Mouse (Mus musculus): Measurements from ENCODE around the gene Rasal1.
A peak's percentile ranks its signal among the peaks of the same experiment; 100 is the strongest.

Gene Rasal1

DNA sequence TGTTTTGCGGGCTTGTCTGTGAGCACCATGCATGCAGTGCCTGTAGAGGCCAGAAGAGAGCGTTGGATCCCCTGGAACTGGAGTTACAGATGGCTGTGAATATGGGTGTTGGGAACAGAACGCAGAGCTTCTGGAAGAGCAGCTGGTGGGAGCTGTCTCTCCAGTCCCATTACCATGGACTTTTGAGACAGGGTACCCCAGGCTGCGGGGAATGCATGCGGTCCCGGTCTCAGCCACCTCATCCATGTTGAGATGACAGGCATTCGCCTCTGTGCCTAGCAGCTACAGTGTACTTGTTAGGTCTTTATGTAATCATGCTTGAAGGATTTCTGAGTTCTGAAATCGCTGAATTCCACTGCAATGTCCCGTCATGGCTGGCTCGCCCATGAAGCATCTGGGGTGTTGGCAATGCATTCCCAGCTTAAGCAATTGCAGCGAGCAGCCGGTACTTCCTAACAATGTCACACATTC, 7.7 kb downstream of the Rasal1 start:
- DNase-seq, result no peak

DNA sequence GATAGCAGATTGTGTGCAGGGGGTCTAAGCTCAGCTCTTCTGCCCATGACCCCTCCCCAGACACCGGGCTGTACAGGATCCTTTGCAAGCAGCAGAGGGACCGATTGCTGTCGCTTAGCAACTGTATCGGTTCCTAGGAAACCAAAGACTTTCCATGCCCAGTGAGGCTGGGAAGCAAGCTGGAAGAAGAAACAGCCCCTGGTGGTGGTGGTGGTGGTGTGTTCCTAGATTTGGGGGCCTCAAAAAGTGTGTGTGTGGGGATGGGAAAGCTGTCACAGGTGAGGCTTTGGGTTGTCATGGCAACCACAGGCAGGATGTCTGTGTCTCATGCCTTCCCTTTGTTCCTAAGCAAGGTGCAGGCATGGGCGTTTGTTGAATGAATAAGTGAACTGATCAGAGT, 12.2 kb downstream of the Rasal1 start:
- DNase-seq, result no peak

DNA sequence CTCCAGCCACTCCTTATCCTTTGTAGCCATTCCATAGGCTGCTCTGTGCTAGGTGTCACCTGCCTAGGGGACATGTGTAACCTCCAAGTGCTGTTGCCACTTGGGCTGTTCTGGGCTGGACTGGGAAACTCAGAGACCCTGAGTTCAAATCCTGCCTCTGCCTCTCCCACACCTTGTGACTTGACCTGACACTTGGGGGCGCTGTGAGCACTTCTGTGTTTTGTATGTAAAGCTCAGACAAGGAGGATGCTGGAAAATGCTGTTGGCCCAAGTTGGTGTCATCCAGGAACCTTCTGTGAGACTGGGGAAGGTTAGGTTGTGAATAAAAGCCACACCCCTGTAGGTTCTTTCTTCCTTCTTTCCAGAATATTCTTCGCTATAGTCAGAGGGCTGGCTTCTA, 16.3 kb downstream of the Rasal1 start:
- no peak for DNase-seq

DNA sequence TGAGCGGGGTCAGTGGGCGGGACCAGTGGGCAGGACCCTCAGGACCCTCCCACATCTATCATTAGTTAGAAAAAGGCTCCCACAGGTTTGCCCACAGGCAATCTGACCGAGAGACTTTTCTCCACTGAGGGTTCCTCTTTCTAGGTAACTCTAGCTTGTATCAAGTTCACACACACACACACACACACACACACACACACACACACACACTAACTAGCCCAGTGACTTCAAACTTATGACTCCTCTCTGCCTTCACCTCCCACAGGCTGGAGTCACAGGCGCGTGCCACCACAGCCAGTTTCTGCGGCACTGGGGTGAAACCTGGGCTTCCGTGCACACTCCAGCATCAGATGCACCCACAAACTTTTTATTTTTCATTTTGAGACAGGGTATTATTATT, 20.1 kb downstream of the Rasal1 start:
- no peak for DNase-seq

DNA sequence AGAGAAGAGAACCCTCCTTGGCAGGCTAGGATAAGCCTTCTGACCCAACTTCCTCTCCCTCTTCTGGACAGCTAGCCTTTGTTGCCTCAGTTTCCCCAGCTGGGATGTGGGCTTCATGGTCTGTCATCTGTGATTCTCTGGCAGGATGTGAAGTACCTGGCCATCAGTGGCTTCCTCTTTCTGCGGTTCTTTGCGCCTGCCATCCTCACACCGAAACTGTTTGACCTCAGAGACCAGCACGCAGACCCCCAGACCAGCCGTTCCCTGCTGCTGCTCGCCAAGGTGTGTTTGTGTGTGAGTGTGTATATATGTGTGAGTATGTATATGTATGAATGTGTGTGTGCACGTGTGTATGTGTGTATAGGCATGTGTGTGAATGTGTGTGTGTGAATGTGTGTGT, 21.5 kb downstream of the Rasal1 start:
- DNase-seq, result no peak

DNA sequence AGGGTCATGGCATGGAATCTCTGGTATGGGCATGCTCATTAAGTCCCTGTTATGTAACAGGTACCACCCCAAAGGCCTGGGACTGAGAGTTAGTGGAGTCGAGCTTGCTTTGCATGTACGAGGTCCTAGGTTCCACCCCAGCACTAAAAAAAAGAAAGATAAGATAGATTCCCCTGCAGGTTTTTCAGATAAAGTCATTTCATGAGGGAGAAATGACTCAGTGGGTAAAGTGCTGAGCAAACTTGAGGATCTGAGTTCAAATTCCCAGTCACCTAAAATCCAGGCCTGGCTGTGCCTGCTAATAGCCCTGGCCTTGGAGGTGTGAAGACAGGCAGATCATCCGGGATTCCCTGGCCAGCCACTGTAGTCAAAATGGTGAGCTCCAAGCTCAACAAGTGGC, 23.3 kb downstream of the Rasal1 start:
- no peak for DNase-seq

DNA sequence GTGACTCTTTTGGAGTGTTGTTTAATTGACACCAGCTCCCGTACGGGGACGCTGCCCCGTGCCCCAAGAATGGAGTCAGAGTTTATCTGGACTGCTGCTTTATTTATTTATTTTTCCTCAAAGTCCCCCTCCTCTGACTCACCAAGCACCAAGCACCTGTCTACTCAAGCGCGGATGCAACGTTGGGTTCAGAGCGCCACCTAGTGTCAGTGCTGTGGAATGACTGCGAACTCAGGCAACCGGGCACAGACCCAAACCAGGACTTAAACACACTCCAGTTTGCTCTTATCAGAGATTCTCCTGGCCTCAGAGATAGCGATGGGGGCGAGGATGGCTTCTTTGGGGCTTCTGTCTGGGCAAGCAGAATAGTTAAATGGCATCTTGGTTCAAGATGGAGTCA, 25.0 kb downstream of the Rasal1 start:
- DNase-seq, result peak; percentile 86 to 90

DNA sequence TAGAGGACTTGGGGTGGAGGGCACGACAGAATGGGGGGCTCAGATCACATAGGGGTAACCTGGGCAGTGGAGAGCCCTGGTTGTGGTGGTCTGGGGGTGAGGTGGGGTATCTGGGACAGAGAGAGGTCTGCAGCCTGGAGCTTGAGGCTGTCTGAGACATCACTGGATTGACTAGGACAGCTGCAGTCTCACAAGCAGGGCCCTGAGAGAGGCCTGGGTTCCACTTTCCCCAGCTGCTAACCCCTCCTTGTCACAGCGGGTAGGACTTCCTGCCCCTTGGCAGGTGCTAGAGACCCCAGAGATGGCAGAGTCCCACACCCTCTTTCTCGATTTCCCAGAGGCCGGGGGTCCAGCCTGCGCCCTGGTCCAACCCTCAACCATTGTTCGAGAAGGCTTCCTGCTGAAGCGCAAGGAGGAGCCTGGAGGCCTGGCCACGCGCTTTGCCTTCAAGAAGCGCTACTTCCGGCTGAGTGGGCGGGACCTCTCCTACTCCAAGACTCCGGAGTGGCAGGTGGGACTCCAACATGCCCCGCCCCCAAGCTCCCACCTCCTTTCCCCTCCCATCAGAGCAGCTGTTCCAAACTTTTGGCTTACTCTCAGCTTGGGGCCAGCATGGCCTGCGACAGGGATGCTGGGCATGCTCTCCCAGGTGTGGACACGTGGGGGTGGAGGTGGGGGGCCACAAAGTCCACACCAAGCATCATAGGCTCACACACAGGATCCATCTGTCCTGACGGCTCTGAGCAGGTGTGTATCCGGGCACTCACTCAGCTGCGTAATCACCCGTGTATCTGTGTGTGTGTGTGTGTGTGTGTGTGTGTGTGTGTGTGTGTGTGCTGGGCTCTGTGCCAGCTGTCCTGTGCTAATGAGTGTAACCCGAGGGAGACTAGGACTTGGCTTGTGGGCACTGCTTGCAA, 25.9 kb downstream of the Rasal1 start:
- peak in 1 of 2 experiments; percentile 75 for DNase-seq

DNA sequence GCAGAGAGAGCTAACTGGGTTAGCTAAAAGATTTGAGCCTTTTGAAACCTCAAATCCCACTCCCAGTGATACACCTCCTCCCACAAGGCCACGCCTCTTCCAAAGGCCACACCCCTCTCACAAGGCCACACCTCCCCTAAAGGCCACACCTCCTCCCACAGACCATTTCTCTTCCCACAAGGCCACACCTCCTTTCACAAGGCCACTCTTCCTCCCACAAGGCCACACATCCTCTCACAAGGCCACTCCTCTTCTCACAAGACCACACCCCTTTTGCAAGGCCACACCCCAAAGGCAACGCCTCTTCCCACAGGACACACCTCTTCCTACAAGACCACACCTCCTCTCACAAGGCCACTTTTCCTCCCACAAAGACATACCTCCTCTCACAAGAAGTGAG, 28.9 kb downstream of the Rasal1 start:
- no peak for DNase-seq

DNA sequence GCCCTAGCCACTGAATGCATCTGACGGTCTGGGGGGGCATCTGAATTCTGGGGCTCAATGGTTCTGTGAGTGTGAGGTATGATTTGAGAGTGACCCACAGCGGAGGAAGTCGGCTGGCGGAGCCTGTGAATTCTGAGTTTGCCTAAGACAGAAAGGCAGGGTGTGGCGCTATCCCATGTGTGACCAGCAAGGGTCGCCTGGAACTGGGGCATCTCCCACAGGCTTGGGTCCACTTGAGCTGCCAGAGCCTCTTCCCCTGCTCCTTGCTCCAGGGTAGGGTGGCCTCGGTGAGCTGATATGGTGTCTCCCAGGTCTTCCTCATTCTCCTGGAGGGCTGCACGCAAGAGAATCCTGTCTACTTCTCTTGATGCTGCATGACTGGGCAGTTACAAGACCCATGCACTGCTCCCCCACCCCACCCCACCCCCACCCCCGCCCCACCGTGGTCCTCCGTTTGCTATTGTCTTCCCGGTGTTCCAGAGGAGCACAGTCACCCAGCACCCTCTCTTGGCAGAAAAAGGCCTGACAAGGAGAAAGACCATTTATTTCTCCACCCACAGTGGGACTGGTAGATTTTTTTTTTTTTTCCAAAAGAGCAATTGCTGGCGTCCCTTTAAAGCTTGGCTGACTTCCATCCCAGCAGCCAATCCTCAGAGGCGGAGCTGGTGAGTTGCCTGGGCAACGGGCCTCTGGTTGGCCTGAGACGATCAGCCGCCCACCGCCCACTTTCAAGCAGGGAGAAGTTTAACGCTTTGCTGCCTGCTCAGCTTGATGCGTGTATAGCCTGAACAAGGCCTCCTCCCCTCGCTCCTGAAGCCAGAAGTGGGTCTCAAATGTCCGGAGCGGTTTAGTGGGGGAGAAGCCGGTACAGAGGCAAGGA, 31.3 kb downstream of the Rasal1 start:
- peak; percentile 92 to 94 for DNase-seq

DNA sequence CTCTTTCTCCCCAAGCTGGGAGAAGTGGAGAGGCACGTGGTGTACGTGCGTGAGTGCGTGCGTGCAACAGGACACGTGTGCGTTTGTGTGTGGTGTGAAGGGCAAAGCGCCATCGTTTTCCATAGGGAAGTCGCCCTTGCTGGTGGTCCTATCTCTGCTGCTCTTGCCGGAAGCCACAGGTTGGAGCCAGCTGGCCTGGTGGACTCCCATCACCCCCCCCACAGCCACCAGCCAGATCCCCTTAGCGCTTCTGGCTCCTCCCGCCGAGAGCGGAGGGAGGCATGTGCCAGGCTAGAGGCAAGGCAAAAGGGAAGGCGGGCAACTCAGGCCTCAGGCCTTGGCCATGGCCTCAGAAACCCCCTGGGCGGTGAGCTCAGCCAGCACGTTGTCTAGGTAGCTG, 32.3 kb downstream of the Rasal1 start:
- peak; percentile 63 to 71 for DNase-seq

DNA sequence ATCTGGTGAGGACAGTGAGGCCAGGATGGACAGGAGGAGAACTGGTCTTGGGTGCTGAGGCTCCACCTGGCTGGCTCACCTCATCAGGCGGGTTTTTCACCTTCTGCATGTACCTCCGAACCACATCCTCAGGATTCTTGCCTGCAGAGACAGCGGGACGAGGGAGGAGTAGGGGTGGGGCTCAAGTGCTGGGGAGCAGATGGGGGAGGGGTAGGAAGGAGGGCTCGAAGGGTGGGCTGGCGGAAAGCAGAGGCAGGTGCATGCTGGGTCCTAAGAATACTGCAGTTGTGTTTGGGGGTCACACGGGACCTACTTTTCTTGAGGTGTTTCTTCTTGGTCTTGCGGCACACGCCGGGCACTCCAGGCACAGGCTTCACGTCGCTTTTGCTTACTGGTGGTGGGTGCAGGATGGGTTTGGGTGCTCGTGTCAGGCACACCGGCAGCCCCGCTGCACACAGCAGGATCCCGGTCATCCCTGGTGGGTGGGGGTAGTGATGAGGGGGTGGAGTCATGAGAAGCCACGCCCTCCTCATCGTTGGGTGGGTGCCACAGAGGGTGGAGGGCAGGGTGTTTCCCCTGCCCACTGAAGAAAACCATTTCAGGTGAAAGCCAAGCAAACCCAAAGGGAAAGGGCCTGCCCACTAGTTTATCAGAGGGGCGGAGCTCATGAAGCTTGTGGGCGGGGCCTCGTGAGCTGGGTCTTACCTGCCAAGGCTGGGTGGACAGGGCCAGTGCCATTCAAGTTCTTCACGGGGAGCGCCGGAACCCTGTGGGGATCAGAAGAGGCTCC, 34.6 kb downstream of the Rasal1 start:
- peak in 1 of 2 experiments; percentile 26 for DNase-seq

DNA sequence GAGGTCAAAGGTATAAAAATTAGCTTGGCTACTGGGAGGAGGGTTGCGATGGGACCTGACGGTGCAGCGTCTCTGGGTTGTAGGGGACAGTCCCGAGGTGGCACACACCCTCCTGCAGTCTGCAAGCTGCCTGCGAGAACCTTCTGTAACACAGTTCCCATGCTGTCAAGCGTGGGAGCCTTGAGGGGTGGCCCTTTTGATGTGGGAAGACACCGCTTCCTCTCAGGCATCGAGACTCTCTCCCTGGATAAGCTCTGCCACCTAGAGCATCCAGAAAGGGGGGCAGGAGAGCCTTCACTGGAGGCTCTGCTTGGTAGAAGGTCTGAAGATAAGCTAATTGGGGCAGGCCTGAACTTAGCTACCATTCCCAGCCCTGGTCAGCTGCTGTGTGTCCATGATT, 37.1 kb downstream of the Rasal1 start:
- DNase-seq, result no peak

DNA sequence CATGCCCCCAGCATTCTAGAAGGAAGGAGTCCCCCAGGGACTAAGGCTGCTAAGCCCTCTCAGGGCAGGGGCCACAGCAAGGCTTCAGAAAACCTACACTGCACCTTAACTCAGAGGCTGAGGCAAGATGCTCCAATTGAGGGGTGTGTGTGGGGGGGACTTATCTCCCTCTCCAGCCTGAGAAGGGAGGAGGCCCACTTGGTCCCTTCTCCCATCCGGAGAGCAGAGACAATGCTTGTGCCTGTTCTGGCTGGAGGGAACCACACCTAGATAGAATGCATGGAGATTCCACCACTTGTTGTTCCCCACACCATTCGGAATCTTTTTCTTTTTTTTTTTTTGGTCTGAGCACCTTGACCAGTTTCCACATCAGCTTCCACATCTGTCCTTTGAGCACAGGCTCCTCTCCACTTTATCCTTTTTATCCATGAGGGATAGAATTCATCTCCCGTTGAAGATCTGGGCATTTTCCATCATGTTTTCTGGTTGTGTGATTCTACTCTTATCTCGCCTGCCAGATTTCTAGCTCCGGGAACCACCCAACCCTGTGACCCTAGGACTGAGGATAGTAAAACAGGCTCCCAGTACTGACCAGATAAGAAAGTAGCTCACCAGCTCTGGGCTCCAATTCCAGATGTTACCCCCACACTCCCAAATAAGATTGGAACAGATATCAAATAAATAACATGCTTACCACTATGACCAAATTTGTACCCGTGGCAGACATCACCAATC, 38.3 kb downstream of the Rasal1 start:
- no peak for DNase-seq

DNA sequence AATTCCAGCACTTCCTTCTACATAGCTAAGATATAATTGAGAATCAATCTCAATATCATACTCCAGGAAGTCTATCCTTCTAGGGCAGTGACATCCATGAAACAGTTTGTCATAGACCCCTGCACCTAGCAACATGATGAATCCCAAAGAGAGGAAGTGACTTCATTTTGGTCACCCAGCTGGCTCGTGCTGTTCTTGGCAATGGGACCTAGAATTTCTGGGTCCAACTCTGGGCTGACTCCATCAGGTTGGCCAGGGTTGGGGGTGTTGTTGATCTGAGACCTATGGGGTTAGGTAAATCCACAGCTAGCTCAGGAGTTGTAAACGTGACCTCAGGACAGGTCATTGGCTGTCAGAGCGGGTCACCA, 38.9 kb downstream of the Rasal1 start:
- no peak for DNase-seq

DNA sequence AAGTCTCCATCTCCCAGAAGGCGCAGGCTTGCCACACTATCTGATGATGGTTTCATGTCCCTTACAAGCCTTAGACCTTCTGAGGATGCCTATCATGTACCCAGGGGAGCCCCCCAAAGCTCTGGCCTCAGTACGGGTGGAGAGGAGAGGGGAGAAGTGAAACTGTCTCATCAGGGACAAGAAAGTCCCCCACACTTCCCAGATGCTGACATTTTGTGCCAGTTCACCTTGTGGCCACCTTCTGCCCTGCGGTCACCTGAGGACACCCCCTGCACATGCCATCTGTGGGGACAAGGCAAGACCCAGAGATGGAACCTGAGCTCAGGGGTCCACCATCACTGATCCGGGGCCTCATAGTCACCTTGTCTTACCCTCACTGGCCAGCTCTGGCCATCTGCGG, 39.3 kb downstream of the Rasal1 start:
- DNase-seq, result no peak

DNA sequence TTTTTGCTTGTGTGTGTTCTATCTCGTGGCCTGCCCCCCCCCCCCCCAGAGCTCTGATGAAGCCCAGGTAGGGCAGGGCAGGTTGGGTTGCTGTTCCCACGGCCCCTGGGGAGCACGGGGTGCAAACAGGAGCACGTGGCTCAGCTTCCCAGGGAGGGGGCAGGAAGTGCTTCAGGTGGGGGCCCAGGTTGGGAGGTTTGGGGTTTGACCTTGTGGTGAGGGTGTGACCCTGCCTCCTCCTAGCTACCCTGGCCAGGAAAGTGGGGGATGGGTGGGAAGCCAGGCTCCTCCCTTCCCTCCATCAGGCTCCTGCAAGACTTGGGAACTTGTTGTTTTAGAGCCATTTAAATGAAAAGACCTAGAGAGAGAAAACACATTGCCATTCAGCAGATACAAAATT, 39.8 kb downstream of the Rasal1 start:
- no peak for DNase-seq

DNA sequence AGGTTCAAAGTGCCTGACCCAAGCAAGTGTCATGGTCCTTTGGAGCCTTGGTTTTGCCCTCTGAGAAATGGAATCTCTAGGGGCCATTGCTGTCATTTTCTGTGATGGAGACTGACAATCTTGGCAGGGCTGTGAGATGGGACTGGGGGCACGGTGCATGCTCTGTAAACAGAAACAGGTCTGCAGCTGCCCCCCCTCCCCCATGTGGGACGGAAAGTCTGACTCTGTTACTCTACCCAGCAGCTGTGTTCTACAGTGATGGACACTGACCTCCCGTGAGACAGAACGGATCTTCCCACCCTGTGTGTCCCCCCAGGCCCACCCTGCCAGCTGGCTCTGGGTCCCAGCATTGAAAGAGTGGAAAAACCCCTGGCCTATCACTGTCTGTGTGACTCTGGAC, 41.8 kb downstream of the Rasal1 start:
- no peak for DNase-seq

DNA sequence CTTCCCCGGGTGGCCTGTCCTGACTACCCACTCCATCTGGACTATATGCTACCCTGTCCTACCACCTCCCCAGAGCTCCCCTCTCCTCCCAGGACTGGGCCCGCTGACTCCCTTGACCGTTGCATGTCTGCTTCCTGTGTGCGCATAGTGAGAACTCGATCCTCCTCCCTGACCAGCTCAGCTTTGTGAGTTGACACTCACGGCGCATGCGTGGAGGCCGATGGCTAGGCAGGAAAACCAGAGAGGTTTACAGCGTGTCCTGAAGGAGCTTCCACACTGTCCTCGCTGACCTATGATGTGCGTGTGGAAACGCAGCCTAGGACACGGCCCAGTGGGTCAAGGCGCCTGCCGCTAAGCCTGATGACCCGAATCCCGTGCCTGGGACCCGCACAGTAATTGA, 43.4 kb downstream of the Rasal1 start:
- DNase-seq, result no peak

DNA sequence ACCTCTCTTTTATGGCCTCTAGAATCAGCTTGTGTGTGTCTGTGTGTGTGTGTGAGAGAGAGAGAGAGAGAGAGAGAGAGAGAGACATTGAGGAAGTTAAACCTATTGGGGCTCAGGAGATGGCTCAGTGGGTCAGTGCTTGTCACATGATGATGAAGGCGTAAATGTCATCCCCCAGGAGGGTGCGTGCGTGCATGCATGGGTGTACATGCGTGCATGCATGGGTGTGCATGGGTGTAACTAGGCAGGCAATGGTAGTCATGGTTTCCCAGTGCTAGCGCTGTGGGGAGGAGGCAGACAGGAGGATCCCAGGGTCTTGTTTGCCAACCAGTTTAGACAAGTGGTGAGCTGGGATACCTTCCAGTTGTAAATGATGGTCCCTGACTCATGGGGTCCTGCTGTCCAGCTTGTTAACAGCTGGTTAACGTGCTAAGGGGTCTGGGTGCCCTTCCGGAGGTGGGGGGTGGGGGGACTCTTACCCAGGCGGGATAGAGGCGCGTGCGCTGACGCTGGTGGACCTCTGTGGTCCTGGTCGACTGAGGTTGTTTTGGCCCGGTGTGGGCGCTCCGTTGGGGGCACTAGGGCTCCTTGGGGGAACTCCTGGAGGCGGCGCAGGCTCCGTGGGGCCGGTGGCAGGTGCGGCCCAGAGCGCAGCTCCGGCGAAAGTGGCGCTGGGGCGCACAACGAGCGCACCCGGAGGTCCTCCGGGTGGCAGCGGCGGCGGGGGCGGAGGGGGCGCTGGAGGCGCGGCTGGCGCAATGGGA, 45.5 kb downstream of the Rasal1 start:
- peak in 1 of 2 experiments; percentile 13 for DNase-seq

DNA sequence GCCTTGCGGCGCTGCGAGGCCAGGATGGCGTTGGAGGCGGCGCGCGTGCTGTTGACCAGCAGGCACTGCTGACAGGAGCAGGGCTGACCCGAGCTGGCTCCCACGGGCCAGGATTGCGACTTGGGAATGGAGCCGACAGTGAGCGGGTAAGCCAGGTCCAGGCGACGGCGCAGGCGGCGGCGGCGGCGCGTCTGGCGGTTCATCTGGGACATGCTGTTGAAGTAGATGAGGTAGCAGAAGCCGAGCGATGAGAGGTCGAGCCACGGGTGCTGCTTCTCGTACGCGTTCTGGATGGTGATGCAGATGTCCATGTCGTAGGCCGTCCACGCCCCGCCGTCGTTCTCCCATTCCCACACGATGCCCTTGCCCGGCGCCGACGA, 46.1 kb downstream of the Rasal1 start:
- peak; percentile 72 to 78 for DNase-seq
